Mouse (Mus musculus): Measurements from ENCODE around the gene Epha3.

The Epha3 gene

GRCm38 (mm10) chr16:63863913-63864330 lies at the start of gene Epha3:
TSS of gene Epha3 (minus strand) at chr16:63864175.
- DNase-seq: peak; percentile 55 to 81

DNA sequence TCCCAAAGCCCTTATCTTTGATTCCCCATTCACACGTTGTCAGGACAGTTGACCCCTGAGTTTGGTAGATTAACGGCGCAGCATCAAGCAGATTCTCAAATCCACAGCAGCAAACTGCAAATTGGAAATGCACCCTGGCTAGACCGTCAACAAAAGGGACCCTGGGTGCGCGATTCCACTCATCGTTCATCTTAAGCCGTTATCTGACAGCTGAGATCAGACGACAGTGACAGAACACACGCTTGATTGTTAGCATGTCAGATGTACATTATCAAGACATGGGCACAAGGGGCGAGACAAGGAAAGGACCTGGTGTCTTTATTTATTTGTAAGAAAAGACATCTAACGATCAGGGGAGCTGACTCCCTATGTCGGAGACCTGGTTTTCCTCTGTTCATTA lies 39.5 kb upstream of the Epha3 start:
- no peak for DNase-seq

DNA sequence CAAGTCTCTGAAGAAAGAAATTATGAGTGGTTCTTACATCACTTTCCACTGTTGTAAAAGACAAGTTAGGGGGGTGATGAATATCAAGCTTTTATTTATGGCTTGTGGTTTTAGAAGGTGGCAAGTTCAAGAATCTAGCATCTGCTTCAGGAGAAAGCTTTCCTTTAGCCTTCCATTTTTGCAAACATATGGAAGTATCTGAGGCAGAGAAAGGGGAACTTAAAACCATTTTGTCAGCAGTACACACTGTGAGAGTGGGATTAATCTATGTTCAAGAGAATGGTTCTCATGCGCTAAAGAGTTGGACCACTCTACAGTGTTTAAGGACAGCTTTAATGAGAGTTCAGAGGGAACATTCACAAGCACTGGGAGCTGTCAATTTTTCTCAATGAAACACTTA lies 17.2 kb upstream of the Epha3 start:
- DNase-seq: no peak

GRCm38 (mm10) chr16:63872313-63872712 lies 8.3 kb upstream of the Epha3 start:
- DNase-seq: peak in 1 of 2 experiments; percentile 38

DNA sequence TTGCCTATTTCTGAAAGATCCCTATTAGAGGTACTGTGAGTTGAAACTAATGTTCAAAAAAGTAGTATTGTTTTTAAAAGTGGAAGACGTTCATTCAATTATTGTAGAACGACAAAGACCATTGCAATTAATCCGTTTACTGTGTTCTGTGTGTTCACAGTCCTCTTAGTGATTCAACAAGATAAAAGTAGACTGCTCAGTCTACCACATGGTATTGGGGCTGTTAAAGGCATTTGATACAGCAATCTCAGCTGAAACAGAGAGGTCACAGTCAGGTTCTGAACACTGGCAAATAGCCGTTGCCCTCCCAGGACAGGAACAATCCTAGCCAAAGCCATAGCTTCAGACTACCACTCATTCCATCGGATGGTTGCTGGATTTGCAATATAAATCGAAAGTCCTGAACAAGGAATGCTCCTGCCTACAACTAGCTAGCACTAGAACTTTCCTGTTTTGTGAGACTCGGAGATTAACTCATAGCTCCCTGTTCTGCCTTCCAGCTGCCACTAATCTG lies 545 bp upstream of the Epha3 start:
- DNase-seq: no peak

GRCm38 (mm10) chr16:63863181-63863580 lies 794 bp downstream of the Epha3 start:
- no peak for DNase-seq

DNA sequence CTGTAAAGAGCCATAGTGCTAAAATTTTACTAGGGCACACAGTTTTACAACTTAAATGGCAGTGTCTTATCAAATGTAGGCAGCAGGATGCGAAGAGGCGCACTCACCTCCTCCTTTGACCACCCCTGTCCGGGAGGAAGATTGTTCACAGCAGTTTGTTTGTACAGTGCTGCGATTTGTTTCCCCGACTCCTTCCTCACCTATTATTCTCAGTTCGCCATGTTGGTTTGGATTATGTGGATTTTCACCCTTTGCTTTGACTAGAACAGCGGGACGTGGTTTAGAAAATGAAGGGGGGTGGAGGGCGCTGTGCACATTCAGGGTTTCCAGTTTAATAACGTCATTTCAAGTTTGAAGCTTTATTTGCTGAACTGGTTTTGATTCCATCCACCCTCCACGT lies 6.4 kb downstream of the Epha3 start:
- peak in 1 of 2 experiments; percentile 3 for DNase-seq

GRCm38 (mm10) chr16:63856658-63857552 lies 7.1 kb downstream of the Epha3 start:
- peak; percentile 51 to 86 for DNase-seq

- no peak for DNase-seq
These were observed 13.7 kb downstream of the Epha3 start for GRCm38 (mm10) chr16:63850297-63850696.

DNA sequence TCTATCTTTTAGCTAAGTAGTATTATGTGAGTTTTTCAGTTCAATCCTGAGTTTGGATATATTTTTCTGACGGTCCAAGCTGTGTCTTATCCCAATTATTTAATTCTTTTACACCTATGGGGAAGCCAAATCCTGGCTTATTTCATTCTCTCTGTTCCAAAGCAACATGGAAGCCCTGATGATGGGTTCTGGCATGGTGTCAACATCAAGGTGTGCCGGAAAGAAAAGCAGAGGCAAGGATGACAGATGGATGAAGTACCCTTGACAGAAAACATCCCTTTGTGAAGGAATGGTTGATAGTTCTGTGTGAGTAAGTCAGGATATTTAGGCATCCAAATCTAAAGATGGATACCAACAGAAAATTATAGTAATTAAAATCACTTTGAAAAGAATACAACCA lies 21.1 kb downstream of the Epha3 start:
- DNase-seq: no peak

DNA sequence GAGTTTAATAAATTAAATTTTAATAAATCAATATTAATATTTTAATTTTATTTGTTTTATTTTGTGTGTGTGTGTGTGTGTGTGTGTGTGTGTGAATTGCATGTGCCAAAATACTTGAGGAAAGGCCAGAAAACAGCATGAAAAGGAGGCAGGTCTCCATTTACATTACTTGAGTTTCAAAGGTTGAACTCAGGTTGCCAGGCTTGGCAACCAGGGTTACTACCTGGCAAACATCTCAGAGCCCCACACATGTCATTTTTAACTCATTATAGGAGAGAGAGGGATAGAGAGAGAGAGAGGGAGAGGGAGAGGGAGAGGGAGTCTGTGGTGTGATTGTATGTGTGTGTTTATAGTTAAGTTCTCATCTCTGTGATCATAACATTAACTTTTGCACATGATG lies 26.5 kb downstream of the Epha3 start:
- no peak for DNase-seq

DNA sequence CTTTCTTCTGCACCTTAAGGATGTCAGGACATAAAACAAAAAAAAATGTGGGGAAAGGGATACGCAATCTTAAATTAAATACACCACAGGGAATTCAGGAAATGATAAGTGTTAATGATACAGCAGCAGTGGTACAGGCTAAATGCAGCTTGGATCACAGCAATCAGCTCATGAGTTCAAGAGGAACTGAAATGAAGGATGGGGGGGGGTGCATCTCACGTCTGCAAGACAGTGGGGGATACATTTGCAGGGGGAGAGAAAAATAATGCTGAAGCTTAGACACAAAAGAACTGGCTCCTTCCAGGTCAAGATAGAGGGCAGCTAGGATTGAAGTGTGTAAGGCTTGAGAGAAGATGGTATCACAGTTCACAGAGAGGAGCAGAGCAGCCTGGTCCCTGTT lies 42.8 kb downstream of the Epha3 start:
- DNase-seq: no peak

DNA sequence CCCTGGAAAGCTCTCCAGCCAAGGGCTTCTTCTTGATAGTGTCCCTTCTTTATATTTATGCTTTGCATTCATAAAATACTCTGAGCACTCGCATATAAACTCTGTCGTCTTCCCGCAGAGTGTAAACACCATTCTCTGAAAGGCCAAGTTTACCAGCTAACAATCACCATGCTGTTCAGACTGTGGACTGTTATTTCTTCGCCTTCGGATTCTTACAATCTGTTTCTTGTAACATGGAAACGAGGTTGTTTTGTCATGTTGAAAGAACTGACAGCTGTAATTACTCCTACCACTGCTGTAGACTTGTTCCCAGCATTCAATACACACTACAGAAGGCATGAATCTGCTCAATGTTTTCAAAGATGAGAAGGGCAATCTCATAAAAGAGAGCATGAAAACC lies 46.4 kb downstream of the Epha3 start:
- no peak for DNase-seq

- no peak for DNase-seq
These were observed 47.3 kb downstream of the Epha3 start for GRCm38 (mm10) chr16:63816672-63817071.

- no peak for DNase-seq
These were observed 54.1 kb downstream of the Epha3 start for GRCm38 (mm10) chr16:63809871-63810270.

GRCm38 (mm10) chr16:63808991-63809390 lies 55.0 kb downstream of the Epha3 start:
- no peak for DNase-seq

DNA sequence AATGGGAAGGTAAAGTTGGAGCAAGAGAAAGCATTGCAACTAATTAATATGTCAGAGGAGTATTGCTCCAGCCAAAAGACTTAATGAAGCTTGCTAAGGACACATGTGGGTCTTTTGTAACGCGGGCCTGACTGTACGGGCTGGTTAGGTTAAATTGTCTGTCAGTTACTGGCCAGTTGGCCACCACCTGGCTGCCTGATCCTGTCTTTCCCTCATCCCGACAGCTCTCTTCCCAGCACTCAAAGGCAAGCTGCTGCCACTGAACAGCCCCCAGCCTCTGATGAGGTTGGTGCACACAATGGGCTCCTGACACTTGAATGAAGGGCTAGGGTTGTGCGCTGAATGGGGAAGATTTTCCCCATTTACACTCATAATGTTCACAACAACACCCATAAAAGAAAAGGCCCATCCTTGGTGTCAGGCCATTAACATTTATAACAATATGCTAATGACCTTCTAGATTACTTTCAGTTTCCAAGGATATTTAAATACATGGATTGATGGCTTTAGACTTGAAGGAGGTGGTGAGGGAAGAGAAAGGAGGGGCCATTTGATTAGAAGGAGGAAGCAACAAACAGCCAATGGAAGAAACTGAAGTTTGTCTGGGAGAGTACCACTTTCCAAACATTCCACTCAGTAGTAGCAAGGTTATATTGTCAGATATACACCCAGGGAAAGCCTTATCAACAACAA lies 57.4 kb downstream of the Epha3 start:
- no peak for DNase-seq

DNA sequence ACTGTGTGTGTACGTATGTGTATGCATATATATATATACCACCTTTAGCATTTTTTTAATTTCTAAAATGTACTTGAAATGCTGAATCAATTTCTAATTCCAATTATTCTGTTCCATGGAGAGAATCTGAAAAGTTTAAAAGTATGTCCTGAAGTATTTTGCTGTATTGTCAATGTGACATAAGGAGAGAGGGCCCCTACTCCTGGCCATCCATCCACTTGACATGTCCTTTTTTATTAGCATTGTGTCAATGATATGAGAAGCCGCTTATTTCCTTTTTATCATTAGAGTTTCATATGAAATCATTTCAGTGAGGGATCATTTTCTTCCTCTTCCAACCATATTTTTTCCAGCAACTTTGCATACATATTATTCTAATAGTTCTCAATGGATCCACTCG lies 58.0 kb downstream of the Epha3 start:
- no peak for DNase-seq

GRCm38 (mm10) chr16:63801436-63801835 lies 62.5 kb downstream of the Epha3 start:
- DNase-seq: no peak

DNA sequence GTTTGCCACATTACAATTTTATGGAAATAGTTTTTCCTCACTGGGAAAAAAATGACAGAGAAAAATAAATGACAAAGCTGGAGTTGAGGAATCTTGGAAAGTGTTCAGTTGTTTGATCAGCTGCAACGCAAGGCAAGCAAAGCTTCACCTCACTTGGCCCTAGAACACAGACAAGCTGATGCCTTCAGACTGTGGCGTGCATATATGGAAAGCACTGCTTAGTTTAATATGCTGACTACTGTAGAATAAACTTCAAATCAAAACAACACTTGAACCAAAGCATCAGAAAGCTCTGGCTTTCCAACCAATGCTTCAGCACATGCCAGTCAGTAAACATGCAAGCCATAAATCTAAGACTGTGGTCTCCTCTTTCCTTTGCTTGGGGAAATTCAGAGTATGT lies 65.6 kb downstream of the Epha3 start:
- DNase-seq: no peak

- no peak for DNase-seq
These were observed 69.7 kb downstream of the Epha3 start for GRCm38 (mm10) chr16:63794292-63794691.

DNA sequence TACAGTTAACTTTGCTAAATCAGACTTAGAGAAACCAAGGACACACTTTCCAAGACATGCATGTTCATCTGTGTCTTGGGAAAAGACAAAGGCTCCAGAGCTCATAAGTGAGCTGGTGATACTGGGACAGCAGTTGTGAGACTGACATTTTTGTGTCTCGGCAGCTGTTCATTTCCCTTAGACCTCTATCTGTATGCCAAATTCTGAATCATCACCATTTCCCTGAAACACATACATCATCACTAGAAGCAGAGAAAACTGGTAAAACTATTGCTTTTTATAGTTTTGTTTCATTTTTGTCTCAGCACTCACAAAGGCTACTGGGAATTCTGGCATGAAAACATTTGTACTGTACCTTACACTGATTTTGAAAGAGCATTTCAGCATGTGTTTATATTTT lies 70.2 kb downstream of the Epha3 start:
- DNase-seq: no peak

GRCm38 (mm10) chr16:63792084-63792483 lies 71.9 kb downstream of the Epha3 start:
- no peak for DNase-seq

GRCm38 (mm10) chr16:63783544-63783943 lies 80.4 kb downstream of the Epha3 start:
- DNase-seq: no peak
